Mouse (Mus musculus): ENCODE measurements around the gene Srsf4. TPM values are rescaled to one million over a fixed set of nuclear protein-coding genes. Genes with fewer than 3 reads are reported as not detected.

The Srsf4 gene
- polyA plus RNA-seq, 1 experiment from 2014 or later, result 39.6 TPM

GRCm38 (mm10) chr4:131885376-131885775 is 12.0 kb downstream of the Srsf4 start:
- 84% methylated on average over 6 of the region's 6 CpGs for WGBS (ENCODE audit: missing documents)
- Histone ChIP-seq H3K4me3 (ENCODE audit: inconsistent target) (no peak overlapping the region), H3K79me2 (ENCODE audit: inconsistent target) (peaks cover 100% of the 10 kb centered on the region), H3K27ac (no peak overlapping the region), H3K36me3 (ENCODE audit: inconsistent target) (peaks cover 24% of the 10 kb centered on the region; the same call in 1 of the 2 replicates)

- Histone ChIP-seq H3K4me3 (ENCODE audit: inconsistent target) (no peak overlapping the region), H3K36me3 (ENCODE audit: inconsistent target) (peaks cover 49% of the 10 kb centered on the region), H3K79me2 (ENCODE audit: inconsistent target) (peaks cover 89% of the 10 kb centered on the region), H3K27ac (no peak overlapping the region)
- 100% methylated on average over 1 of the region's 1 CpGs for WGBS (ENCODE audit: missing documents)
Observed at GRCm38 (mm10) chr4:131888564-131888963, 15.1 kb downstream of the Srsf4 start.

GRCm38 (mm10) chr4:131890692-131891091 is 17.3 kb downstream of the Srsf4 start:
- Histone ChIP-seq H3K79me2 (ENCODE audit: inconsistent target) (peaks cover 68% of the 10 kb centered on the region), H3K27ac (no peak overlapping the region), H3K36me3 (ENCODE audit: inconsistent target) (peaks cover 51% of the 10 kb centered on the region), H3K4me3 (ENCODE audit: inconsistent target) (no peak overlapping the region)
- 45% methylated on average over 3 of the region's 3 CpGs for WGBS (ENCODE audit: missing documents)

GRCm38 (mm10) chr4:131897109-131897508 is 23.7 kb downstream of the Srsf4 start:
- peaks cover 79% of the 10 kb centered on the region for H3K36me3 ChIP-seq (ENCODE audit: inconsistent target)
- 90% methylated on average over 5 of the region's 5 CpGs for WGBS (ENCODE audit: missing documents)
- H3K79me2 ChIP-seq (ENCODE audit: inconsistent target), result peaks cover 4% of the 10 kb centered on the region; the same call in 1 of the 2 replicates
- no peak overlapping the region for H3K27ac ChIP-seq
- H3K4me3 ChIP-seq (ENCODE audit: inconsistent target), result no peak overlapping the region

- WGBS (ENCODE audit: missing documents), result 92% methylated on average over 7 of the region's 8 CpGs
- H3K79me2 ChIP-seq (ENCODE audit: inconsistent target), result no peaks in the 10 kb centered on the region
- peaks cover 72% of the 10 kb centered on the region for H3K36me3 ChIP-seq (ENCODE audit: inconsistent target)
- no peak overlapping the region for H3K4me3 ChIP-seq (ENCODE audit: inconsistent target)
- no peak overlapping the region for H3K27ac ChIP-seq
Observed at GRCm38 (mm10) chr4:131897787-131898186, 24.4 kb downstream of the Srsf4 start.

GRCm38 (mm10) chr4:131898503-131899179 is 25.2 kb downstream of the Srsf4 start:
- Histone ChIP-seq H3K4me3 (ENCODE audit: inconsistent target) (no peak overlapping the region), H3K36me3 (ENCODE audit: inconsistent target) (peaks cover 64% of the 10 kb centered on the region), H3K79me2 (ENCODE audit: inconsistent target) (no peaks in the 10 kb centered on the region), H3K27ac (no peak overlapping the region)
- WGBS (ENCODE audit: missing documents), result 96% methylated on average over 12 of the region's 12 CpGs

- Histone ChIP-seq H3K27ac (no peak overlapping the region), H3K4me3 (ENCODE audit: inconsistent target) (no peak overlapping the region), H3K79me2 (ENCODE audit: inconsistent target) (no peaks in the 10 kb centered on the region), H3K36me3 (ENCODE audit: inconsistent target) (peaks cover 58% of the 10 kb centered on the region)
- WGBS (ENCODE audit: missing documents), result 89% methylated on average over 6 of the region's 6 CpGs
Observed at GRCm38 (mm10) chr4:131899180-131899554, 25.8 kb downstream of the Srsf4 start.

- no peak overlapping the region for H3K4me3 ChIP-seq (ENCODE audit: inconsistent target)
- H3K36me3 ChIP-seq (ENCODE audit: inconsistent target), result peaks cover 49% of the 10 kb centered on the region
- H3K27ac ChIP-seq, result no peak overlapping the region
- H3K79me2 ChIP-seq (ENCODE audit: inconsistent target), result no peaks in the 10 kb centered on the region
- 88% methylated on average over 15 of the region's 15 CpGs for WGBS (ENCODE audit: missing documents)
Observed at GRCm38 (mm10) chr4:131901090-131901489, 27.7 kb downstream of the Srsf4 start.

GRCm38 (mm10) chr4:131904478-131904877 is 31.1 kb downstream of the Srsf4 start:
- H3K27ac ChIP-seq, result no peak overlapping the region
- 65% methylated on average over 8 of the region's 8 CpGs for WGBS (ENCODE audit: missing documents)
- H3K79me2 ChIP-seq (ENCODE audit: inconsistent target), result no peaks in the 10 kb centered on the region
- H3K4me3 ChIP-seq (ENCODE audit: inconsistent target), result no peak overlapping the region
- peaks cover 25% of the 10 kb centered on the region; the same call in 1 of the 2 replicates for H3K36me3 ChIP-seq (ENCODE audit: inconsistent target)

- no peak overlapping the region for H3K27ac ChIP-seq
- H3K36me3 ChIP-seq (ENCODE audit: inconsistent target), result peaks cover 6% of the 10 kb centered on the region; the same call in 1 of the 2 replicates
- H3K79me2 ChIP-seq (ENCODE audit: inconsistent target), result no peaks in the 10 kb centered on the region
- no peak overlapping the region for H3K4me3 ChIP-seq (ENCODE audit: inconsistent target)
- 94% methylated on average over 6 of the region's 6 CpGs for whole genome bisulfite sequencing (ENCODE audit: missing documents)
Observed at GRCm38 (mm10) chr4:131906423-131906822, 33.0 kb downstream of the Srsf4 start.

GRCm38 (mm10) chr4:131907912-131908311 is 34.5 kb downstream of the Srsf4 start:
- Histone ChIP-seq H3K79me2 (ENCODE audit: inconsistent target) (no peaks in the 10 kb centered on the region), H3K27ac (no peak overlapping the region), H3K36me3 (ENCODE audit: inconsistent target) (no peaks in the 10 kb centered on the region), H3K4me3 (ENCODE audit: inconsistent target) (no peak overlapping the region)
- WGBS (ENCODE audit: missing documents), result 97% methylated on average over 3 of the region's 3 CpGs

- 4% methylated on average over 13 of the region's 21 CpGs for WGBS (ENCODE audit: missing documents)
- H3K36me3 ChIP-seq (ENCODE audit: inconsistent target), result no peaks in the 10 kb centered on the region
- H3K79me2 ChIP-seq (ENCODE audit: inconsistent target), result no peaks in the 10 kb centered on the region
- H3K27ac ChIP-seq, result peak overlapping the region; percentile 88
- peak overlapping the region; percentile 20; the same call in 1 of the 2 replicates for H3K4me3 ChIP-seq (ENCODE audit: inconsistent target)
Observed at GRCm38 (mm10) chr4:131910237-131910994, 37.0 kb downstream of the Srsf4 start.

GRCm38 (mm10) chr4:131911521-131911920 is 38.1 kb downstream of the Srsf4 start:
- Histone ChIP-seq H3K4me3 (ENCODE audit: inconsistent target) (no peak overlapping the region), H3K27ac (peak overlapping the region; percentile 88), H3K79me2 (ENCODE audit: inconsistent target) (no peaks in the 10 kb centered on the region), H3K36me3 (ENCODE audit: inconsistent target) (no peaks in the 10 kb centered on the region)
- WGBS (ENCODE audit: missing documents), result 94% methylated on average over 3 of the region's 5 CpGs

GRCm38 (mm10) chr4:131913526-131913925 is 40.1 kb downstream of the Srsf4 start:
- no peaks in the 10 kb centered on the region for H3K36me3 ChIP-seq (ENCODE audit: inconsistent target)
- WGBS (ENCODE audit: missing documents), result 85% methylated on average over 10 of the region's 10 CpGs
- no peaks in the 10 kb centered on the region for H3K79me2 ChIP-seq (ENCODE audit: inconsistent target)

GRCm38 (mm10) chr4:131914046-131914643 is 40.7 kb downstream of the Srsf4 start:
- Histone ChIP-seq H3K27ac (no peak overlapping the region), H3K79me2 (ENCODE audit: inconsistent target) (no peaks in the 10 kb centered on the region), H3K36me3 (ENCODE audit: inconsistent target) (no peaks in the 10 kb centered on the region), H3K4me3 (ENCODE audit: inconsistent target) (no peak overlapping the region)
- WGBS (ENCODE audit: missing documents), result 77% methylated on average over 9 of the region's 9 CpGs

More at GRCm38 (mm10) chr4:131913526-131913925, 40.1 kb downstream of the Srsf4 start:
- Histone ChIP-seq H3K27ac (no peak overlapping the region), H3K4me3 (ENCODE audit: inconsistent target) (no peak overlapping the region)

Measured in macrophage (primary cell).